Mouse (Mus musculus) thymus, adult 2 months (tissue): ENCODE measurements around the gene Tmem139.

Source experiments
- CTCF ChIP-seq: fragments of 200-500 bp; IDR thresholded peaks from 2 replicates; pipeline ENCODE4 v1.5.1; 2012; ENCODE audit warnings: mild to moderate bottlenecking, control low read depth, low read length, moderate library complexity, borderline replicate concordance; ENCODE audit not compliant: control insufficient read depth, poor library complexity, insufficient read depth; ENCODE audit errors: extremely low read depth
- POLR2A ChIP-seq: fragments of 200-500 bp; IDR thresholded peaks from 2 replicates; pipeline ENCODE4 v1.6.1; 2012; ENCODE audit warnings: mild to moderate bottlenecking, low read length, control low read depth, moderate library complexity; ENCODE audit not compliant: control insufficient read depth, poor library complexity, insufficient read depth; ENCODE audit errors: extremely low read depth

- TF ChIP-seq CTCF (no peak), POLR2A (no peak)
These were observed 25.8 kb downstream of the Tmem139 start for GRCm38 (mm10) chr6:42287562-42287961.
